Mouse (Mus musculus): ENCODE measurements at regions not wholly inside any gene's neighbourhood (a gene's known extent, or its start where the extent isn't known, plus 50 kb on each side); places are given as distances from the start of the nearest gene placed in this dataset.

- DNase-seq: no peak
- Histone ChIP-seq H3K4me3 (replicated peaks; ENCODE audit: extremely low read depth, low read depth, low read length) (no peak overlapping the region), H3K4me1 (ENCODE audit: control insufficient read depth, insufficient read depth, low read length) (peaks cover 3% of the 10 kb centered on the region; the same call in 1 of the 2 replicates)
- TF ChIP-seq CTCF (IDR thresholded peaks at IDR 0.05; ENCODE audit: insufficient read depth, low read length): no peak
- no peak for TF ChIP-seq POLR2A (IDR thresholded peaks at IDR 0.05; ENCODE audit: borderline replicate concordance, extremely low read depth, low read depth, low read length)
- WGBS: 32% methylated on average over 5 of the region's 5 CpGs
Measured at GRCm38 (mm10) chr2:92678276-92678930, 78.9 kb downstream of the Chst1 start.

- no peak for DNase-seq
- Histone ChIP-seq H3K4me1 (ENCODE audit: control insufficient read depth, insufficient read depth, low read length) (peaks cover 3% of the 10 kb centered on the region; the same call in 1 of the 2 replicates), H3K4me3 (replicated peaks; ENCODE audit: extremely low read depth, low read depth, low read length) (no peak overlapping the region)
- no peak for TF ChIP-seq CTCF (IDR thresholded peaks at IDR 0.05; ENCODE audit: insufficient read depth, low read length)
- TF ChIP-seq POLR2A (IDR thresholded peaks at IDR 0.05; ENCODE audit: borderline replicate concordance, extremely low read depth, low read depth, low read length): no peak
- 78% methylated on average over 3 of the region's 3 CpGs for WGBS
Measured at GRCm38 (mm10) chr2:92678999-92679704, 79.6 kb downstream of the Chst1 start.

- TF ChIP-seq POLR2A (IDR thresholded peaks at IDR 0.05; ENCODE audit: borderline replicate concordance, extremely low read depth, low read depth, low read length): no peak
- TF ChIP-seq CTCF (IDR thresholded peaks at IDR 0.05; ENCODE audit: insufficient read depth, low read length): no peak
- peaks cover 3% of the 10 kb centered on the region; the same call in 1 of the 2 replicates for H3K4me1 ChIP-seq (ENCODE audit: control insufficient read depth, insufficient read depth, low read length)
- WGBS: 94% methylated on average over 9 of the region's 9 CpGs
- H3K4me3 ChIP-seq (replicated peaks; ENCODE audit: extremely low read depth, low read depth, low read length): no peak overlapping the region
- no peak for DNase-seq
Measured at GRCm38 (mm10) chr2:92682256-92682655, 82.7 kb downstream of the Chst1 start.

- 46% methylated on average over 1 of the region's 1 CpGs for WGBS
- TF ChIP-seq CTCF (IDR thresholded peaks at IDR 0.05; ENCODE audit: insufficient read depth, low read length): no peak
- no peak for TF ChIP-seq POLR2A (IDR thresholded peaks at IDR 0.05; ENCODE audit: borderline replicate concordance, extremely low read depth, low read depth, low read length)
- Histone ChIP-seq H3K4me1 (ENCODE audit: control insufficient read depth, insufficient read depth, low read length) (no peaks in the 10 kb centered on the region), H3K4me3 (replicated peaks; ENCODE audit: extremely low read depth, low read depth, low read length) (no peak overlapping the region)
- no peak for DNase-seq
Measured at GRCm38 (mm10) chr2:92687702-92688101, 88.2 kb downstream of the Chst1 start.

GRCm38 (mm10) chr2:92689203-92689602, 89.7 kb downstream of the Chst1 start:
- WGBS: 66% methylated on average over 2 of the region's 2 CpGs
- no peak for DNase-seq
- Histone ChIP-seq H3K4me1 (ENCODE audit: control insufficient read depth, insufficient read depth, low read length) (no peaks in the 10 kb centered on the region), H3K4me3 (replicated peaks; ENCODE audit: extremely low read depth, low read depth, low read length) (no peak overlapping the region)
- no peak for TF ChIP-seq CTCF (IDR thresholded peaks at IDR 0.05; ENCODE audit: insufficient read depth, low read length)
- no peak for TF ChIP-seq POLR2A (IDR thresholded peaks at IDR 0.05; ENCODE audit: borderline replicate concordance, extremely low read depth, low read depth, low read length)

- TF ChIP-seq POLR2A (IDR thresholded peaks at IDR 0.05; ENCODE audit: borderline replicate concordance, extremely low read depth, low read depth, low read length): no peak
- no peak for TF ChIP-seq CTCF (IDR thresholded peaks at IDR 0.05; ENCODE audit: insufficient read depth, low read length)
- no peak overlapping the region for H3K4me3 ChIP-seq (replicated peaks; ENCODE audit: extremely low read depth, low read depth, low read length)
- DNase-seq: no peak
- WGBS: 62% methylated on average over 2 of the region's 2 CpGs
- H3K4me1 ChIP-seq (ENCODE audit: control insufficient read depth, insufficient read depth, low read length): no peaks in the 10 kb centered on the region
Measured at GRCm38 (mm10) chr2:92690304-92690703, 90.8 kb downstream of the Chst1 start.

GRCm38 (mm10) chr2:92691438-92691837, 91.9 kb downstream of the Chst1 start:
- no peak for DNase-seq
- TF ChIP-seq POLR2A (IDR thresholded peaks at IDR 0.05; ENCODE audit: borderline replicate concordance, extremely low read depth, low read depth, low read length) (no peak), CTCF (IDR thresholded peaks at IDR 0.05; ENCODE audit: insufficient read depth, low read length) (no peak)
- WGBS: 77% methylated on average over 2 of the region's 2 CpGs
- Histone ChIP-seq H3K4me3 (replicated peaks; ENCODE audit: extremely low read depth, low read depth, low read length) (no peak overlapping the region), H3K4me1 (ENCODE audit: control insufficient read depth, insufficient read depth, low read length) (no peaks in the 10 kb centered on the region)

GRCm38 (mm10) chr2:92692623-92693022, 93.1 kb downstream of the Chst1 start:
- WGBS: 58% methylated on average over 1 of the region's 1 CpGs
- DNase-seq: no peak
- TF ChIP-seq POLR2A (IDR thresholded peaks at IDR 0.05; ENCODE audit: borderline replicate concordance, extremely low read depth, low read depth, low read length) (no peak), CTCF (IDR thresholded peaks at IDR 0.05; ENCODE audit: insufficient read depth, low read length) (no peak; the same call in 1 of the 2 replicates)
- Histone ChIP-seq H3K4me3 (replicated peaks; ENCODE audit: extremely low read depth, low read depth, low read length) (no peak overlapping the region), H3K4me1 (ENCODE audit: control insufficient read depth, insufficient read depth, low read length) (no peaks in the 10 kb centered on the region)

- DNase-seq: no peak
- Histone ChIP-seq H3K4me1 (ENCODE audit: control insufficient read depth, insufficient read depth, low read length) (no peaks in the 10 kb centered on the region), H3K4me3 (replicated peaks; ENCODE audit: extremely low read depth, low read depth, low read length) (no peak overlapping the region)
- TF ChIP-seq POLR2A (IDR thresholded peaks at IDR 0.05; ENCODE audit: borderline replicate concordance, extremely low read depth, low read depth, low read length) (no peak), CTCF (IDR thresholded peaks at IDR 0.05; ENCODE audit: insufficient read depth, low read length) (no peak)
Measured at GRCm38 (mm10) chr2:92693024-92693423, 93.5 kb downstream of the Chst1 start.

GRCm38 (mm10) chr2:92694797-92695196, 95.3 kb downstream of the Chst1 start:
- H3K4me1 ChIP-seq (ENCODE audit: control insufficient read depth, insufficient read depth, low read length): no peaks in the 10 kb centered on the region
- TF ChIP-seq CTCF (IDR thresholded peaks at IDR 0.05; ENCODE audit: insufficient read depth, low read length) (no peak), POLR2A (IDR thresholded peaks at IDR 0.05; ENCODE audit: borderline replicate concordance, extremely low read depth, low read depth, low read length) (no peak)
- WGBS: 87% methylated on average over 2 of the region's 2 CpGs
- H3K4me3 ChIP-seq (replicated peaks; ENCODE audit: extremely low read depth, low read depth, low read length): no peak overlapping the region
- no peak for DNase-seq

All from lung, adult 2 months (tissue).